Mouse (Mus musculus) activated CD4-positive, CD25-positive, alpha-beta regulatory T cell, adult 4 months (primary cell): ENCODE results near the gene Prss40. TPM values are rescaled to one million over a fixed set of nuclear protein-coding genes. Genes with fewer than 3 reads are reported as not detected.
"Not testable (repeated sequence)": the region's sequence is repeated elsewhere in the genome, so short reads cannot be mapped to it uniquely, and the experiment has no call there.

Experiments
- ATAC-seq: one replicate; pipeline ENCODE4 v1.8.0; 2017
- polyA plus RNA-seq, 2 experiments: library from polyadenylated mRNA; unstranded; fragments of 100-300 nt; shearing (Covaris generic); gene quantifications; one replicate each; pipeline ENCODE4 v1.2.1; 2017

Prss40 gene
- polyA plus RNA-seq, 2 experiments from 2014 or later = 0.34 TPM; not detected in 1

DNA sequence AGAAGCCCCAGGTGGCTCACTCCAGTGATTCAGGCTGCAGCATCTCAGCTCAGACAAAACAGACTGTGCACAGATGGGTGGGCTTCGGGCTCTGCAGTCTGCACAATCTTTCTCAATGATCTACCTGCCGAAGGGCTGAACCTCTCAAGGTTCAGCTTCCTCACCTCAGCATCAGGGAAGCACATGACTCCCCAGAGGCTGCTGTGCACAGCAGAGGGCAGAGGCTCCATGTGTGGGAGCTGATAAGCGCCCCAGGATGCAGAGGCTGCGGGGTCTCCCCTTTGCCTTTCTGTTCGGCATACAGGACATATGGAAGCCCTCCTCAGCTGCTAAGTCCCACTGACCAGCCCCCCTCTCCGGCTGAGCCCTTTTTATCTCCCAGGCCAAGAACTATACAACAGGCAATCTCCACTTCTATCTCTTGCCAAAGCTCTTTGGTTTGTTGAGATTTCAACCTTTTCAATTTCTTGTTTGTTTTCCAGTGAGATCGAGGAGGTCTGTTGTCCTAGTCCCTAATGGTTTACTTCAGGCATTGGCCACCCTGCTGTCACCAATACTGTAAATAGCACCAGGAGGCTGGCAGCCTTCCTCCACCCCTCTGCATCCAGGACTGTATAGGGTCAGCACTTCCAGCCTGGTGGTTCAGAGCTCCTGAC, 25.6 kb downstream of the Prss40 start, which contains the start of gene Cfc1:
TSS of gene Cfc1 (plus strand) at position 606 of the 656 bp plus-strand sequence.
- ATAC-seq = not testable (repeated sequence)

DNA sequence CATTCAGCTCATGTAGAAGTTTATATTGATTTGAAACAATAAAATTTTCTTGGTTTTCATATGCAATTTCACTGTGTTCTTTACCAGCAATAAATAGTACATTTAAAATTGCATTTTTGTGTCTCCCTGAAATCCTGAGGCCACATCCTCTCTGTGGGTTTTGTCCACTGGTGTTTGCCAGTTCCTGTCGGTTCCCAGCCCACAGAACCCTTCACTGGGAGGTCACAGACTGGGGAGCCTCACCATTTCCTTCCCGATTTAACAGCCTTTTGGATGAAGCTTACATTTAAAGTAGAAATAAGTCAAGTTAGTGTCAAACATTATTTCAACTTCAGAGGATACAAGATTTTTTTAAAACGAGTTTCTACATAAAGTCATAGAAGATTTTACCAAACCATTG, 26.2 kb downstream of the Prss40 start:
- ATAC-seq = not testable (repeated sequence)

DNA sequence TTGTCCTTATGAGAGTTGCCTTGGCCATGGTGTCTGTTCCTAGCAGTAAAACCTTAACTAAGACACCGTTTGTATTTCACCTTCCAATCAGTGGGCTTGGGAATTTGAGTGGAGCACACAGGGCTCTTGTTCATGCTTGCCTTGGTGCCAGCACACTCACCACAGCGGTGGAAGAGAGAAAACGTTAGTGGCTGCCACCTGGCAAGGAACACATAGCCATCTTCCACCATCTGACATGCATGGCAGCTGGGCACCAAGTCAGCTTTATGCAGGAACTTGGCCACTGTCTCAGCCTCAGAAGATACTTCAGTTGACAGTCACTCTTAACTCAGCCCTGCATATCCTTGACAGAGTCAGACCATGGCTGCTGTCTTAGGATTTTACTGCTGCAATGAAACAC, 37.1 kb downstream of the Prss40 start:
- no peak for ATAC-seq

DNA sequence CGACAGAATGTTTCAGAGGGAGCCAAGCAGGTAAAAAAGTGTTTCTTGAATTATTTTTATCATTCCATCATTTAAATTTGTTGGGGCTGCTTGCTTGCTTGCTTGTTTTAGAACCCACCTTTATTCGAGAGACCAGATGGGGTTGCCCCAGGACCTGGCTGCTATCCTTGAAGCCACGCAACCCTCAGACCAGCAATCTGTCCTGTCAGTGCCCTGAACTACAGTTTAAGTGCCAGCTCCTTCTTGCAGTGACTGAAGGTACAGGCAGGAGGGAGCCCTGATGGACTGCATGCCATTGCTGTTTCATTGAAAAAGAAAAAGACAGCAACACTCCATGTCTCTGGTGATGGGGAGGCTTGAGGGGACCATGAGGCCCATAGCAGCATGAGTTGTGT, 37.9 kb downstream of the Prss40 start:
- no peak for ATAC-seq

DNA sequence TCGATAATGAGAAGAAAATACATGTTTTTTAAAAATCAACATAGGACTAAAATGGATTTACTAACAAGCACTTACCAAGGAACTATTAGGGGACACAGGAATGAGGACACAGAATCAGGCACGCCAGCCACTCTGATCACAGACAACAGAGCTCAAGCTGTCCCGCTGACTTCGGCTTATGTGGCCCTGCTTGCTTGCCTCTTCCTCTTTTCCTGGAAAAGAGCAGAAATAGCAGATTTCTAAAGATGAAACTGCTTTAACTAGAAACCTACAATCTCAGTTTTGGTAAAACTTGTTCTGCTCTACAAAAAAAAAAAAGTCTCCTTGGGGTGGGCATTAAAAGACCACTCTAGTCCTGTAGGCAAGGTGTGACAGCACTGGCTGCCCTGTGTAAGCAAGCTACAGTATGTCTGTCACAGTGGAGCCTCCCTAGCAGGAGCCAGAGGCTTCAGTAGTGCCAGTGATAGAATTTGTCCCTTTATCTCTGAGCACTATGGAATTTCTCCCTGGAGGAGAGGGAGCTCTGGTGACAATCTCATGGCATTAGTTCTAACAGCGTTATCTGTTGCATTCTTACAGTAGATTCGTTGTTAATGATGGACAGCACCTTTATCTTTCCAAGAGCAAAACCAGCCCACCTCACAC, 38.4 kb downstream of the Prss40 start:
- ATAC-seq = no peak

DNA sequence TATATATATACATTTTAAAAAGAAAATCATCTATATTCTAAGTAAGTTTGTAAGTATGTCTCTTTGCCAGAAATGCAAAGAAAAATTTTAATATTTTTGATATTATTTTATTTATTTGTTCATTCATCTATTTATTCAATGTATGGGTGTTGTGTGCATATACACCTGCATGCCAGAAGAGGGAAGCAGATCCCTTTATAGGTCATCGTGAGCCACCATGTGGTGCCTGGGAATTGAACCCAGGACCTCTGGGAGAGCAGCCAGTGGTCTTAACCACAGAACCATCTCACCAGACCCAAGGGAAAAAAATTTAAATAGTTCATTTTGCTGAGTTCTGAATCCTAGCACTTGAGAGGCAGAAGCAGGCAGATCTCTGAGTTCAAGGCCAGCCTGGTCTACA, 42.5 kb downstream of the Prss40 start:
- no peak for ATAC-seq

DNA sequence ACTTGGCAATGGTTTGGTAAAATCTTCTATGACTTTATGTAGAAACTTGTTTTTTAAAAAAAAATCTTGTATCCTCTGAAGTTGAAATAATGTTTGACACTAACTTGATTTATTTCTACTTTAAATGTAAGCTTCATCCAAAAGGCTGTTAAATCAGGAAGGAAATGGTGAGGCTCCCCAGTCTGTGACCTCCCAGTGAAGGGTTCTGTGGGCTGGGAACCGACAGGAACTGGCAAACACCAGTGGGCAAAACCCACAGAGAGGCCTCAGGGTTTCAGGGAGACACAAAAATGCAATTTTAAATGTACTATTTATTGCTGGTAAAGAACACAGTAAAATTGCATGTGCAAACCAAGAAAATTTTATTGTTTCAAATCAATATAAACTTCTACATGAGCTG, 42.9 kb downstream of the Prss40 start:
- not testable (repeated sequence) for ATAC-seq

DNA sequence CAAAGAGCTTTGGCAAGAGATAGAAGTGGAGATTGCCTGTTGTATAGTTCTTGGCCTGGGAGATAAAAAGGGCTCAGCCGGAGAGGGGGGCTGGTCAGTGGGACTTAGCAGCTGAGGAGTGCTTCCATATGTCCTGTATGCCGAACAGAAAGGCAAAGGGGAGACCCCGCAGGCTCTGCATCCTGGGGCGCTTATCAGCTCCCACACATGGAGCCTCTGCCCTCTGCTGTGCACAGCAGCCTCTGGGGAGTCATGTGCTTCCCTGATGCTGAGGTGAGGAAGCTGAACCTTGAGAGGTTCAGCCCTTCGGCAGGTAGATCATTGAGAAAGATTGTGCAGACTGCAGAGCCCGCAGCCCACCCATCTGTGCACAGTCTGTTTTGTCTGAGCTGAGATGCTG, 43.4 kb downstream of the Prss40 start:
- ATAC-seq = not testable (repeated sequence)

DNA sequence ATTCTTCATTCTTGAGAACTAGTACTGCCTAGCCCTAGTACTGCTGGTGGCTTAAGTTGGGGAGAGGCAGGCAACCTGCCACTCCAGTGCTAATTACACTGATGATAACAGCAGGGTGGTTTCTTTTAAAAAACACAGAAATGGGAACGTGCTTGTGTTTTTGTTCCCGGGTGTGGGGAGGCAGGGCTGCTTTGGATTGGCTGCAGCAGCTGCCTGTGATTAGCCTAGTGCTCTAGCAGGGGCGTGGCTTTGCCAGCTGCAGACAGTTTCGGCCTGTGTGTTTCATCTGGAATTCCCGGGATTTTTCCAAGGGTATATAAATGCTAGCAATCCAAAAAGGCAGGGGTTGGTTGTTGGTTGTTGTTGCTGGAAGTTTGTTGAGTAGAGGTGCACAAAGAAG, 44.1 kb downstream of the Prss40 start:
- ATAC-seq = no peak

DNA sequence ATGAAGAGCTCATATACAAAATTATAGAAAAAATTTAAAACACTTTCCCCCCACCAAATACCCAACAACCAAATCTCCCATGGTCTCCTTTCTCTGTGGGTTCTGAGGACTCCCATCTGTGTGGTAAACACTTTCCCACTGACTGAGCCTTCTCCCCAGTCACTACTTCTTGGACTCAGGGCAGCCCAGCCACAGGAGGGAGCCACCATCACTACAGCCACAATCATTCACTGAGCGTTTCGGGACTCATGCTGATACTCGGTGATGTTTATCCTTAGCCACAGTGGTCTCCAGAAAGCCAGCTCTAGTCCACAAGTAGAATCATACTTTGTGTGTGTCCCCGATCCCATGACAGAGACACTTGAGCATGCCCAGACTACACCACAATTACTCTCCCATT, 47.7 kb downstream of the Prss40 start:
- ATAC-seq = no peak

DNA sequence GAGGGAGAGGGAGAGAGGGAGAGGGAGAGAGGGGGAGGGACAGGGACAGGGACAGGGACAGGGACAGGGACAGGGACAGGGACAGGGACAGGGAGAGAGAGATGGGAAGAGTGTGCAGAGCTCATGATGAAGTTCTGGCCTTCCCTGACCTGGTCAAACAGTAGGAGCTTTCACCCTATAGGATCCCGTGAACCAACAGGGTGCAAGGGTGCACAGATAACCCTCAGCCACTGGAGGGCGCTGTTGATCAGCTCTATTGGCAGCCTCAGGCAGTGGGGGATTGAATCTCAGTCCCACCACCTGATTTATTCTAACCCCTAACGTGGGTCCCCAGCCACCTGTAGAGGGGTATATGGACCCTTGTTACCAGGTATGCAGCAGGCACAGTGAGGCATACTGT, 49.7 kb downstream of the Prss40 start:
- ATAC-seq = peak; percentile 62

DNA sequence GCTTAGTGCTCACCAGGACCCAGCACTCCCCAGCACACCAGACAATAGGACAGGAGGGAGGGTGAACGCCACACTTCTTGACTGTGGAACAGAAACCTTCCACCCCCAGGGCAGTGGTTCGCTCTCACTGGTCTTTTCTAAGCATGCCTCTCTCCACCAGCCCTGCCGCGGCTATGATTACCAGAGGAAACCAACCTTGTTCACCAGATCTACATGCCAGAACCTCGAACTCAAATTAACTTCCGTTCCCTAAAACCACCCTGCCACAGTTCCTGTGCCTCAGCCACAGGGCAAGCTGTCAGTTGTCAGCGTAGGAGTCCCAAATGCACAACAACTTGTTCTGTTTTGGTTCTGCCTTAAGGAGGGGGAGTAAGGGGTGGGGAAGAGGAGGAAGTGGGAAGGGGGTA, 50.2 kb downstream of the Prss40 start:
- peak; percentile 88 for ATAC-seq

DNA sequence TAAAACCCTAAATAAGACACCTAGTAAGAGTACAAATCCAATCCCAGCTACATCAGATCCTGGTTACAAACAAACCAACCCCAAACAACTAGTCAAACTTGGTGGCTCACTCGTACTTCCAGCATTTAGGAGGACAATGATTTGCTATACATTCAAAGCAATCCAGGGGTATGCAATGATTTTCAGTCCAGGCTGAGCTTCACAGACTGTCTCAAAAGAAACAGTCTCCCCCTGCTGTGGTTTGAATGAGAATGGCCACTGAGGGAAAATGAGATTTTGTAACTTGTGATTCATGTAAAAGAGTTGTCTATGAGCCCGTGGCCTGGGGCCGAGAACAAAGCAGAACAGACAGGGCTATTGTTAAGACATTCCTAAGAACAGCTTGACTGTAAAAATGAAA, 52.8 kb downstream of the Prss40 start:
- no peak for ATAC-seq

DNA sequence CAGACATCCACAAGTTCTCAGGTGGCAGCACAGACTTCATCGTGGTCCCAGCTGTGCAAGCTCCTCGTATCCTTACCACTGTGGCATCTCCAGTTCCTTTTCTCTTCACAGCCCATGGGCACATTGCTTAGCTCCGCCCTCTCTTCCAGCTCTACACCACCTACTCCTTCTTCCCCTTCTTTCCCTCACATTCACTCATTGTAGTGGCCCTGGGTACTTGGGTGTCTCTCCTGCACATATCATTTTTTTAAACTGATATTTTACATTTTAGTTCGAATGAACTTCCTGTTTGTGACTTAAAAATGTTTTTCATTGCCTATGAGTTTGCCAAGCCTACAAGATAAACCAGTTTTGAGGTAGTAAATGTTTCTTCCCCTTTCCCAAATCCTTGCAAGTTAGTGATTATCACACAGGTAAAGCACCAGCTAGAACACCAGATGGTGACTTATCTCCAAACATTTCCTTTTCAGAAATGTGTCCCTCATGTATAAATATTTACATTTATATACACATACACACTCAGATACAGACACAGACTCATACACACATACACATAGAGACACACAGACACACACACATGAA, 54.7 kb downstream of the Prss40 start:
- ATAC-seq = no peak

DNA sequence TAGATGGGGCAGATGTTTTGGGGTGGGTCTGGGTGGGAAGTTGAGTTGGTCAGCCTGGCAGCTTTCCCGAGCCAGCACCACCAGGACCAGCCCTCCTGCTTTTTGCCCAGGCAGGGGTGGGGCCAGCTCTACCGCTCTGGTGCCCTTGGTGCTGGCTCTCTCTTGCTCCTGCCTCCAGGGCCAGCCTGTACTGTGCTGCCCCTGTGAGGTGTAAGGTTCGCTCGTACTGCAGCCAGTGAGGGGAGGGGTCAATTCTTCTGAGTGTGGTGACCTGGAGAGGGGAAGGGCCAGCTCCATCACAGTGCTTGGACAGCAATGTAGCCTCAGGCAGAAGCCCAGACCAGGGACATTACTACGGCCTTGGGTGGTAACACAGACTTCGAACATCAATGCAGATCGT, 55.4 kb downstream of the Prss40 start:
- ATAC-seq = no peak

DNA sequence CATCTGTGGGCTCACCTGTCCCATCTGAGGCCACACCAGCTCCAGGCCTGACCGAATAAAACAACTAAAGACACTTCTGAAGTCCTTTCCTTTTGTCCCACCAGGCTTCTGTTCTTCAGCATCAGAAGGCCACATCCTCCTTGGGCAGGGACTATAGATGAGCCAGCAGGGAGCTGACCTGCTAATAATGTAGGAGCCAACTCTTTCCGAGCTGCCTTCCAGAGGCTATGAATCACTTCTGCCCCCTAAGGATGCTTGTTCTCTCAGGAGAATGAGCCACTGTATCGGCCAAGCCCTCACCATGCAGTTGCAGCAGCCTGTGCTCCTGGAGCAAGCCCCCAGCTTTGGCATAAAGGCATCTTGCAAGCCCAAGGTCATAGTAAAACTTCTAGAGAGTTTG, 57.8 kb downstream of the Prss40 start:
- no peak for ATAC-seq

Other genes with a start within 250 kb of the Prss40 start
- gene Ccdc115, start 121.3 kb downstream of the Prss40 start, polyA plus RNA-seq = 10 to 100 TPM; 35.5 to 37.9 TPM
- 100 to 1,000 TPM; 105 to 131 TPM for gene Imp4, start 121.1 kb downstream of the Prss40 start, polyA plus RNA-seq
- gene Ptpn18, start 101.2 kb downstream of the Prss40 start, polyA plus RNA-seq = 100 to 1,000 TPM; 175 to 257 TPM
- gene Prss39, start 62.5 kb downstream of the Prss40 start, polyA plus RNA-seq = under 1 TPM in 1 of 2 experiments, not detected in 1; 0.44 TPM
- gene Cfc1, start 25.3 kb downstream of the Prss40 start, polyA plus RNA-seq = not detected
- gene Amer3, start 18.7 kb upstream of the Prss40 start, polyA plus RNA-seq = not detected